Mouse (Mus musculus): ENCODE results near the gene Tacc3. TPM values are rescaled to one million over a fixed set of nuclear protein-coding genes. Genes with fewer than 3 reads are reported as not detected.

Tacc3 gene
- polyA plus RNA-seq, 1 experiment from 2014 or later, result 332 TPM

GRCm38 (mm10) chr5:33629301-33629987 is 28.5 kb upstream of the Tacc3 start, which contains the start of the genes Fam53a and Gm9903:
Fam53a (minus strand) TSS chr5:33629635.
Gm9903 (plus strand) TSS chr5:33629925.
- Histone ChIP-seq H3K9ac (ENCODE audit: low read length) (peak within 1 kb of the TSS; percentile 81), H3K4me3 (ENCODE audit: low read depth, low read length) (peak within 1 kb of the TSS; percentile 75), H3K27ac (ENCODE audit: low read depth, low read length) (peak within 1 kb of the TSS; percentile 77), H3K4me1 (replicated peaks; ENCODE audit: control insufficient read depth, insufficient read depth, low read length) (no peaks in the 10 kb centered on the region; the same call in 1 of the 2 replicates), H3K36me3 (ENCODE audit: control insufficient read depth, insufficient read depth, low read length) (no peaks in the 10 kb centered on the region), H3K9me3 (ENCODE audit: control insufficient read depth, low read length) (no peaks in the 10 kb centered on the region), H3K4me2 (ENCODE audit: low read depth, low read length, severe bottlenecking) (peak within 1 kb of the TSS; percentile 90), H3K27me3 (ENCODE audit: control insufficient read depth, insufficient read depth, low read length) (no peaks in the 10 kb centered on the region)
- WGBS, result under 1% methylated on average over 91 of the region's 99 CpGs
- peak; percentile 95 for ATAC-seq (replicated peaks; ENCODE audit: low FRiP score)
- DNase-seq (ENCODE audit: low spot score), result peak; percentile 100

- 4% methylated on average over 9 of the region's 9 CpGs for WGBS
- H3K4me3 ChIP-seq (ENCODE audit: low read depth, low read length), result peak overlapping the region; percentile 75
- no peak overlapping the region for H3K27ac ChIP-seq (ENCODE audit: low read depth, low read length)
Measured at GRCm38 (mm10) chr5:33630061-33630460, 27.9 kb upstream of the Tacc3 start.

GRCm38 (mm10) chr5:33630615-33631014 is 27.3 kb upstream of the Tacc3 start:
- DNase-seq (ENCODE audit: low spot score) (no peak), ATAC-seq (replicated peaks; ENCODE audit: low FRiP score) (no peak)
- no peak overlapping the region for H3K9ac ChIP-seq (ENCODE audit: low read length)
- no peaks in the 10 kb centered on the region; the same call in 1 of the 2 replicates for H3K4me1 ChIP-seq (replicated peaks; ENCODE audit: control insufficient read depth, insufficient read depth, low read length)
- no peak overlapping the region for H3K4me3 ChIP-seq (ENCODE audit: low read depth, low read length)
- H3K36me3 ChIP-seq (ENCODE audit: control insufficient read depth, insufficient read depth, low read length), result no peaks in the 10 kb centered on the region
- peak overlapping the region; percentile 90 for H3K4me2 ChIP-seq (ENCODE audit: low read depth, low read length, severe bottlenecking)
- WGBS, result 82% methylated on average over 4 of the region's 4 CpGs
- H3K9me3 ChIP-seq (ENCODE audit: control insufficient read depth, low read length), result no peaks in the 10 kb centered on the region
- no peaks in the 10 kb centered on the region for H3K27me3 ChIP-seq (ENCODE audit: control insufficient read depth, insufficient read depth, low read length)
- H3K27ac ChIP-seq (ENCODE audit: low read depth, low read length), result no peak overlapping the region

More at GRCm38 (mm10) chr5:33630061-33630460, 27.9 kb upstream of the Tacc3 start:
- DNase-seq (ENCODE audit: low spot score), result no peak
- no peaks in the 10 kb centered on the region; the same call in 1 of the 2 replicates for H3K4me1 ChIP-seq (replicated peaks; ENCODE audit: control insufficient read depth, insufficient read depth, low read length)
- H3K36me3 ChIP-seq (ENCODE audit: control insufficient read depth, insufficient read depth, low read length), result no peaks in the 10 kb centered on the region
- H3K27me3 ChIP-seq (ENCODE audit: control insufficient read depth, insufficient read depth, low read length), result no peaks in the 10 kb centered on the region
- peak overlapping the region; percentile 90 for H3K4me2 ChIP-seq (ENCODE audit: low read depth, low read length, severe bottlenecking)
- no peaks in the 10 kb centered on the region for H3K9me3 ChIP-seq (ENCODE audit: control insufficient read depth, low read length)
- peak overlapping the region; percentile 57 for H3K9ac ChIP-seq (ENCODE audit: low read length)
- ATAC-seq (replicated peaks; ENCODE audit: low FRiP score), result peak; percentile 22

GRCm38 (mm10) chr5:33632526-33632925 is 25.4 kb upstream of the Tacc3 start:
- Histone ChIP-seq H3K27me3 (ENCODE audit: control insufficient read depth, insufficient read depth, low read length) (no peaks in the 10 kb centered on the region), H3K4me2 (ENCODE audit: low read depth, low read length, severe bottlenecking) (no peak overlapping the region), H3K4me3 (ENCODE audit: low read depth, low read length) (no peak overlapping the region), H3K36me3 (ENCODE audit: control insufficient read depth, insufficient read depth, low read length) (no peaks in the 10 kb centered on the region), H3K4me1 (replicated peaks; ENCODE audit: control insufficient read depth, insufficient read depth, low read length) (no peaks in the 10 kb centered on the region; the same call in 1 of the 2 replicates), H3K9me3 (ENCODE audit: control insufficient read depth, low read length) (no peaks in the 10 kb centered on the region), H3K9ac (ENCODE audit: low read length) (no peak overlapping the region), H3K27ac (ENCODE audit: low read depth, low read length) (no peak overlapping the region)
- 69% methylated on average over 1 of the region's 1 CpGs for WGBS
- DNase-seq (ENCODE audit: low spot score) (no peak), ATAC-seq (replicated peaks; ENCODE audit: low FRiP score) (no peak)

GRCm38 (mm10) chr5:33635361-33635760 is 22.6 kb upstream of the Tacc3 start:
- H3K9me3 ChIP-seq (ENCODE audit: control insufficient read depth, low read length), result no peaks in the 10 kb centered on the region
- WGBS, result 87% methylated on average over 3 of the region's 3 CpGs
- no peaks in the 10 kb centered on the region for H3K4me1 ChIP-seq (replicated peaks; ENCODE audit: control insufficient read depth, insufficient read depth, low read length)
- H3K27me3 ChIP-seq (ENCODE audit: control insufficient read depth, insufficient read depth, low read length), result no peaks in the 10 kb centered on the region
- H3K4me3 ChIP-seq (ENCODE audit: low read depth, low read length), result no peak overlapping the region
- ATAC-seq (replicated peaks; ENCODE audit: low FRiP score) (no peak), DNase-seq (ENCODE audit: low spot score) (no peak)
- peaks cover 3% of the 10 kb centered on the region; the same call in 1 of the 2 replicates for H3K36me3 ChIP-seq (ENCODE audit: control insufficient read depth, insufficient read depth, low read length)
- no peak overlapping the region for H3K4me2 ChIP-seq (ENCODE audit: low read depth, low read length, severe bottlenecking)
- no peak overlapping the region for H3K27ac ChIP-seq (ENCODE audit: low read depth, low read length)
- H3K9ac ChIP-seq (ENCODE audit: low read length), result no peak overlapping the region

- no peak for ATAC-seq (replicated peaks; ENCODE audit: low FRiP score)
- H3K9me3 ChIP-seq (ENCODE audit: control insufficient read depth, low read length), result no peaks in the 10 kb centered on the region
- peaks cover 7% of the 10 kb centered on the region; the same call in 1 of the 2 replicates for H3K36me3 ChIP-seq (ENCODE audit: control insufficient read depth, insufficient read depth, low read length)
- WGBS, result 82% methylated on average over 3 of the region's 3 CpGs
- H3K4me3 ChIP-seq (ENCODE audit: low read depth, low read length), result no peak overlapping the region
- DNase-seq (ENCODE audit: low spot score), result no peak
- H3K27me3 ChIP-seq (ENCODE audit: control insufficient read depth, insufficient read depth, low read length), result no peaks in the 10 kb centered on the region
- H3K4me2 ChIP-seq (ENCODE audit: low read depth, low read length, severe bottlenecking), result no peak overlapping the region
- no peak overlapping the region for H3K9ac ChIP-seq (ENCODE audit: low read length)
- H3K4me1 ChIP-seq (replicated peaks; ENCODE audit: control insufficient read depth, insufficient read depth, low read length), result no peaks in the 10 kb centered on the region
- H3K27ac ChIP-seq (ENCODE audit: low read depth, low read length), result no peak overlapping the region
Measured at GRCm38 (mm10) chr5:33637606-33638350, 20.1 kb upstream of the Tacc3 start.

GRCm38 (mm10) chr5:33638826-33639225 is 19.1 kb upstream of the Tacc3 start:
- 80% methylated on average over 4 of the region's 4 CpGs for WGBS
- Histone ChIP-seq H3K4me1 (replicated peaks; ENCODE audit: control insufficient read depth, insufficient read depth, low read length) (no peaks in the 10 kb centered on the region), H3K4me3 (ENCODE audit: low read depth, low read length) (no peak overlapping the region), H3K9me3 (ENCODE audit: control insufficient read depth, low read length) (no peaks in the 10 kb centered on the region), H3K36me3 (ENCODE audit: control insufficient read depth, insufficient read depth, low read length) (peaks cover 9% of the 10 kb centered on the region; the same call in 1 of the 2 replicates), H3K9ac (ENCODE audit: low read length) (no peak overlapping the region), H3K27ac (ENCODE audit: low read depth, low read length) (no peak overlapping the region), H3K4me2 (ENCODE audit: low read depth, low read length, severe bottlenecking) (no peak overlapping the region), H3K27me3 (ENCODE audit: control insufficient read depth, insufficient read depth, low read length) (no peaks in the 10 kb centered on the region)
- DNase-seq (ENCODE audit: low spot score), result no peak
- no peak for ATAC-seq (replicated peaks; ENCODE audit: low FRiP score)

GRCm38 (mm10) chr5:33640652-33641051 is 17.3 kb upstream of the Tacc3 start:
- Histone ChIP-seq H3K4me1 (replicated peaks; ENCODE audit: control insufficient read depth, insufficient read depth, low read length) (no peaks in the 10 kb centered on the region), H3K9me3 (ENCODE audit: control insufficient read depth, low read length) (no peaks in the 10 kb centered on the region), H3K9ac (ENCODE audit: low read length) (no peak overlapping the region), H3K27ac (ENCODE audit: low read depth, low read length) (no peak overlapping the region), H3K36me3 (ENCODE audit: control insufficient read depth, insufficient read depth, low read length) (peaks cover 18% of the 10 kb centered on the region; the same call in 1 of the 2 replicates), H3K4me2 (ENCODE audit: low read depth, low read length, severe bottlenecking) (no peak overlapping the region), H3K4me3 (ENCODE audit: low read depth, low read length) (no peak overlapping the region), H3K27me3 (ENCODE audit: control insufficient read depth, insufficient read depth, low read length) (no peaks in the 10 kb centered on the region)
- DNase-seq (ENCODE audit: low spot score), result peak; percentile 58
- WGBS, result 56% methylated on average over 3 of the region's 3 CpGs
- ATAC-seq (replicated peaks; ENCODE audit: low FRiP score), result no peak

Measured in forebrain, embryonic 11.5 days (tissue).